Mouse (Mus musculus) liver, embryonic 14 days (tissue): ENCODE results near the gene Dcaf7. TPM values are rescaled to one million over a fixed set of nuclear protein-coding genes. Genes with fewer than 3 reads are reported as not detected.

ENCODE experiments used
- polyA plus RNA-seq: library from polyadenylated mRNA; depleted of rRNA; stranded (reverse); fragments of >200 nt; gene quantifications from 2 replicates; pipeline ENCODE4 v1.2.3, GENCODE M21; 2012; rRNA removed

Gene Dcaf7
- 15.1 and 16.7 TPM in 2 replicates for polyA plus RNA-seq

DNA sequence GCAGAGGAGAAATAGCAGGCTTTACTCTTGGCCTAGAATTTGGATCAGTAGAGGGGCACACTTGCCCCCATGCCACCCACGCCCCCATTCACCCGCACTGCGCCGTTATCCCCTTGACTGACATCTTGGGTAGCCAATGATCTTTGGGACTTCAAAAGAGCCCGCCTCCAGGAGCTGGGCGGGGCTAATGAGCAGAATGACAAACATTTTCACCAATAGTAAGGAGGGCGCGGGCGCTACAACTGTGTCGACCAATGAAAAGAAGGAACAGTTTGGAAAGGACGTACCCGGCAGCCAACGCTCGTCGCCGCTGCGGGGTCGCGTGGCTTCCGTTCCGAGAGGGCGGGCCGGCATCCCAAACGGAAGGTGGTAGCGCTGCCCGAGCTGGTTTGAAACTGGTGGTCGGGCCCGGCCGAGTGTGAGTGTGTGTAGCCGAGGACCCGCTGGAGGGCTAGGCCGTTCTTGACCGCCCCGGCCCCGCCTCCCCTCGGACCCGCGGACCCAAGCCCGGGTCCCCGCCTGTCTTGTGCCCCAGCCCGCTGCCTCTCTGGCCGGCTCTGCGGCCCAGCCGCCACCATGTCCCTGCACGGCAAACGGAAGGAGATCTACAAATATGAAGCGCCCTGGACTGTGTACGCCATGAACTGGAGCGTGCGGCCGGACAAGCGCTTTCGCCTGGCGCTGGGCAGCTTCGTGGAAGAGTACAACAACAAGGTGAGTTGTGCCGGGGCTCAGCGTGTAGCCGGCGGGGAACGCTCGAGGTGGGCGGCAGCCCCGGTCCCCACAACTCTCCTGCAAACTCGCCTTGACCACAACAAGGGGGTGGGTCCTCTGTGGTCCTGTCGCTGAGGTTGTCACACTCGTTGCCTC is at the start of gene Dcaf7:
TSS of gene Dcaf7 (plus strand) at position 325 of the 870 bp plus-strand sequence.

GRCm38 (mm10) chr11:105994375-105994774 is 42.3 kb upstream of the Dcaf7 start, which contains the start of gene Ace3:
Gene Ace3 (plus strand): TSS chr11:105994675.

DNA sequence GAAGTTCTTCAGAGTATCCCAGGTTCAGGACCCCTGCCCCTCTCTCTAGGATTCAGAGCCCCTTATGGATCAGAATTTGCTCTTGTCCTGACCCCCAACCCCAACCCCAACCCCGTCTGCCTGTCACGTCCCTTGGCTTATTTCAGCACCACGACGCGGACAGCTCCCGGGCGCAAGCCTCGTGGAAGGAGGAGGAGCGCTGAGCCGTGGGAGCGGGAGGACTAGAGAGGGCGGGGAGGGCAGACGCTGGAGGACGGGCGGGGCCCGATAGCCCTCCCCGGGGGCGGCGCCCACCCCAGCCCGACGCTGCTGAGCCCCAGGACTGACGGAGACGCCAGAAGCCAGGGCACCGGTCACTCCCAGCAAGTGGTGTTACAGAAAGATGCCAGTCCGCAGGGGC is 28.9 kb upstream of the Dcaf7 start, which contains the start of gene Kcnh6:
TSS of gene Kcnh6 (plus strand) at position 304 of the 400 bp plus-strand sequence.

GRCm38 (mm10) chr11:106065923-106066571 is 29.4 kb downstream of the Dcaf7 start, which contains the start of gene Taco1:
Gene Taco1 (plus strand): TSS chr11:106066061.

GRCm38 (mm10) chr11:106083708-106084701 is 47.3 kb downstream of the Dcaf7 start, which contains the start of gene Map3k3:
Gene Map3k3 (plus strand): TSS chr11:106084613.

Other genes starting within 250 kb of the Dcaf7 start
- 0.86 and 1.1 TPM in 2 replicates for gene Cyb561, start 83.5 kb upstream of the Dcaf7 start, polyA plus RNA-seq
- 0.07 and 0.12 TPM in 2 replicates for gene Ace, start 68.9 kb upstream of the Dcaf7 start, polyA plus RNA-seq
- gene Ace3, start 42.2 kb upstream of the Dcaf7 start, polyA plus RNA-seq: not detected in 2 replicates
- 0.01 TPM in 2 replicates for gene Kcnh6, start 28.7 kb upstream of the Dcaf7 start, polyA plus RNA-seq
- 9.1 and 9.6 TPM in 2 replicates for gene Taco1, start 29.2 kb downstream of the Dcaf7 start, polyA plus RNA-seq
- 5.1 and 6.2 TPM in 2 replicates for gene Map3k3, start 47.7 kb downstream of the Dcaf7 start, polyA plus RNA-seq
- not detected in 2 replicates for gene Gm10840, start 124.0 kb downstream of the Dcaf7 start, polyA plus RNA-seq
- 23.6 and 28.2 TPM in 2 replicates for gene Limd2, start 124.0 kb downstream of the Dcaf7 start, polyA plus RNA-seq
- 8.8 and 10.2 TPM in 2 replicates for gene Strada, start 165.3 kb downstream of the Dcaf7 start, polyA plus RNA-seq
- gene Ccdc47, start 179.5 kb downstream of the Dcaf7 start, polyA plus RNA-seq: 21.0 and 21.5 TPM in 2 replicates
- 15.8 and 16.0 TPM in 2 replicates for gene Ddx42, start 180.1 kb downstream of the Dcaf7 start, polyA plus RNA-seq
- 29.7 and 30.8 TPM in 2 replicates for gene Ftsj3, start 219.2 kb downstream of the Dcaf7 start, polyA plus RNA-seq
- 120 and 129 TPM in 2 replicates for gene Psmc5, start 219.3 kb downstream of the Dcaf7 start, polyA plus RNA-seq
- 34.1 and 35.7 TPM in 2 replicates for gene Smarcd2, start 236.1 kb downstream of the Dcaf7 start, polyA plus RNA-seq
- gene Tcam1, start 239.8 kb downstream of the Dcaf7 start, polyA plus RNA-seq: 0.15 and 0.16 TPM in 2 replicates